Mouse (Mus musculus) gonadal fat pad, adult 2 months (tissue): ENCODE results near the gene Sgcb. TPM values are rescaled to one million over a fixed set of nuclear protein-coding genes. Genes with fewer than 3 reads are reported as not detected.
A peak's percentile ranks its signal among the peaks of the same experiment; 100 is the strongest.

Source experiments
- DNase-seq: peaks from one replicate; pipeline ENCODE4 v3.0.0-alpha.2; 2012; ENCODE audit warnings: low read depth
- polyA plus RNA-seq: library from polyadenylated mRNA; depleted of rRNA; stranded (reverse); fragments of >200 nt; gene quantifications from 2 replicates; pipeline ENCODE4 v1.2.3, GENCODE M21; 2012; rRNA removed

Sgcb gene
- 7.9 and 12.4 TPM in 2 replicates for polyA plus RNA-seq

- DNase-seq, result no peak
These were observed at the start of gene Sgcb for GRCm38 (mm10) chr5:73647261-73647900. Gene Sgcb, minus strand, starts transcription at chr5:73647790.

GRCm38 (mm10) chr5:73694254-73695015 is 46.8 kb upstream of the Sgcb start:
- no peak for DNase-seq

- DNase-seq, result no peak
These were observed 46.2 kb upstream of the Sgcb start for GRCm38 (mm10) chr5:73693778-73694177.

GRCm38 (mm10) chr5:73691723-73692520 is 44.3 kb upstream of the Sgcb start:
- no peak for DNase-seq

GRCm38 (mm10) chr5:73690146-73690545 is 42.6 kb upstream of the Sgcb start:
- DNase-seq, result no peak

GRCm38 (mm10) chr5:73688576-73688975 is 41.0 kb upstream of the Sgcb start:
- no peak for DNase-seq

GRCm38 (mm10) chr5:73686149-73686548 is 38.6 kb upstream of the Sgcb start:
- DNase-seq, result peak; percentile 12

GRCm38 (mm10) chr5:73683706-73684409 is 36.3 kb upstream of the Sgcb start:
- DNase-seq, result no peak

- DNase-seq, result no peak
These were observed 35.6 kb upstream of the Sgcb start for GRCm38 (mm10) chr5:73683221-73683620.

GRCm38 (mm10) chr5:73676626-73677025 is 29.0 kb upstream of the Sgcb start:
- DNase-seq, result no peak

GRCm38 (mm10) chr5:73675604-73676003 is 28.0 kb upstream of the Sgcb start:
- DNase-seq, result no peak

- no peak for DNase-seq
These were observed 21.8 kb upstream of the Sgcb start for GRCm38 (mm10) chr5:73669386-73669785.

- DNase-seq, result no peak
These were observed 20.3 kb upstream of the Sgcb start for GRCm38 (mm10) chr5:73667877-73668276.

- DNase-seq, result no peak
These were observed 19.1 kb upstream of the Sgcb start for GRCm38 (mm10) chr5:73666695-73667094.

GRCm38 (mm10) chr5:73651855-73652201 is 4.2 kb upstream of the Sgcb start:
- DNase-seq, result no peak

- no peak for DNase-seq
These were observed 3.7 kb upstream of the Sgcb start, which contains the start of gene Spata18 for GRCm38 (mm10) chr5:73651061-73651854. Gene Spata18, plus strand, starts transcription at chr5:73651379.

- DNase-seq, result no peak
These were observed 2.9 kb upstream of the Sgcb start for GRCm38 (mm10) chr5:73650365-73650964.

- no peak for DNase-seq
These were observed 5.5 kb downstream of the Sgcb start for GRCm38 (mm10) chr5:73642091-73642490.

GRCm38 (mm10) chr5:73641058-73641457 is 6.5 kb downstream of the Sgcb start:
- DNase-seq, result no peak

- no peak for DNase-seq
These were observed 10.1 kb downstream of the Sgcb start for GRCm38 (mm10) chr5:73637337-73638107.
